Mouse (Mus musculus): ENCODE data around the gene Fer1l5. TPM values are rescaled to one million over a fixed set of nuclear protein-coding genes. Genes with fewer than 3 reads are reported as not detected.
A peak's percentile ranks its signal among the peaks of the same experiment; 100 is the strongest.

Gene Fer1l5
- polyA plus RNA-seq, 1 experiment from 2014 or later: 0.28 TPM

DNA sequence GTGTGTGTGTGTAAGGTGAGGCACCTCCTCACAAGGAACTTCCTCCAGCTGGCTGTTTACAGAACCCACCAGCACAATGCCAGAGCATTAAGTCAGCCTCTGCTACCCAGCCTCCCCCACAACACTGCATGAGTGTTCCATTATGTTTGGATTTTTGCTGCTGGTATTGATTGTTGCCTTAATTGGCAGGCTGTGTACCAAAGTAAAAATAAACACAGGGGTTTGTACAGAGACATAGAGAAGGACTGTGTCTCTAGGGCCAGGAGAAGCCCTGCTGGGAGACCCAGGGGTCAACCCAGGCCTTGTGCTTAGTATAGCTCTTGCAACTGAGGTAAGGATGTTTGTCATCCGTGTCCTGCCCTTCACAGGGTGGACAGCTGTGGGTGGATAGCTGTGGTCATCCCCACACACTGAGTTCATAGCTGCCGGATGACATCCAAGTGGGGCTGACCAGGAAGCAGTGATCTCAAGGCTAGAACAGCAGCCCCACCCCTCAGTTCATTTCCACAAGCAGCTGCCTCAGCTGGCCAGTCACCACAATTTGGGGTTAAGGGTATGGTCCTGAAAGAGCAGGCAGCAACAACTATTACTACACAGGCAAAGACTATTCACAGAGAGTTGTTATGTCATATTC is 97.8 kb downstream of the Fer1l5 start:
- ATAC-seq (replicated peaks; ENCODE audit: low FRiP score, low read depth) (no peak), DNase-seq (ENCODE audit: low spot score) (no peak)
- H3K36me3 ChIP-seq (ENCODE audit: insufficient read depth, low read length): no peaks in the 10 kb centered on the region
- no peak overlapping the region for H3K4me3 ChIP-seq (replicated peaks; ENCODE audit: low read depth, low read length)
- no peaks in the 10 kb centered on the region for H3K27me3 ChIP-seq (ENCODE audit: insufficient read depth, low read length)
- H3K9ac ChIP-seq (ENCODE audit: low read depth, low read length): no peak overlapping the region
- TF ChIP-seq CTCF (IDR thresholded peaks at IDR 0.05; ENCODE audit: low read depth): no peak
- 49% methylated on average over 2 of the region's 2 CpGs for WGBS
- no peaks in the 10 kb centered on the region for H3K9me3 ChIP-seq (replicated peaks; ENCODE audit: low read length)
- H3K4me1 ChIP-seq (replicated peaks; ENCODE audit: insufficient read depth, low read length): peaks cover 22% of the 10 kb centered on the region
- H3K4me2 ChIP-seq (ENCODE audit: low read length): no peak overlapping the region
- H3K27ac ChIP-seq: no peak overlapping the region

DNA sequence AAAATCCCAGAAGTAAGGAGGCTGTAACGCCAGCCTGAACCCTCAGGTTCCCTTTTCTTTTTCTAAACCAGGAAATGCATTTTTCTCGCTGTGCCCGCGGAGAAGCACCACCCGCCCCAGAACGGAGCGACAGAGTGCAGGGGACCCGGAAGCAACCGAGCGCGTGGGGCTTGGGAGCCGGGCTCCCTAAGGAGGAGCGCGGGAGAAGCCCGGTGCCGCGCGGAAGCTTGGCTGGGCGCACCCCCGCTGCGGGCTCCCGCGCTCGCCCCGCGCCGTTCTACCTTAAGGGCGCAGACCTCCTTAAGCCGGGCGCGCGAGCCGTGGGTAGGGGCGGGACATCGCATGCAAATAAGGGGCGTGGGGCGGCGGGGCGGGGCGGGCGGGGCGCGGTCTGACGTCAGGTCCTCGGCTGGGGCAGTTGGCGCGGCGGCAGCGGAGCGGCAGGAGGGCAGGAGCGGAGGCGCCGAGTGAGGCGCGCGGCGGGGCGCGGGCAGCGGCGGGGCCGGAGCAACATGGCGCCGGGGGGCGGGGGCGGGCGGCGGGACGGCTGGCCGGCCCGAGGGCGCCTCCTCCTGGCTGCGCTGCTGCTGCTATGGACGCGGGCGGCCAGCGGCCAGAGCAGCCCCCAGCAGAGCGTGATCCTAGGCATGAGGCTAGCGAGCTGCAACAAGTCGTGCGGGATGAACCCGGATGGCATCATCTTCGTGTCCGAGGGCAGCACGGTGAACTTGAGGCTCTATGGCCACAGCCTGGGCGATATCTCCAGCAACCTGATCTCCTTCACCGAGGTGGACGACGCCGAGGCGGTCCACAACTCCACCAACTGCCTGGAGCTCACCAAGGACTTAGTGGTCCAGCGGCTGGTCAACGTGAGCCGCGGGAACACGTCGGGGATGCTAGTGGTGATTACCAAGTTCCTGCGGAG is 99.4 kb downstream of the Fer1l5 start, which contains the start of gene Cnnm4:
Gene Cnnm4, plus strand, starts transcription at position 440 of the 925 bp plus-strand sequence.
- peak; percentile 40; the same call in 1 of the 2 replicates for TF ChIP-seq CTCF (IDR thresholded peaks at IDR 0.05; ENCODE audit: low read depth)
- H3K9me3 ChIP-seq (replicated peaks; ENCODE audit: low read length): no peaks in the 10 kb centered on the region
- DNase-seq (ENCODE audit: low spot score) (peak; percentile 91), ATAC-seq (replicated peaks; ENCODE audit: low FRiP score, low read depth) (peak; percentile 84)
- peak within 1 kb of the TSS; percentile 70 for H3K27ac ChIP-seq
- peak within 1 kb of the TSS; percentile 86 for H3K4me2 ChIP-seq (ENCODE audit: low read length)
- no peaks in the 10 kb centered on the region for H3K36me3 ChIP-seq (ENCODE audit: insufficient read depth, low read length)
- H3K27me3 ChIP-seq (ENCODE audit: insufficient read depth, low read length): no peaks in the 10 kb centered on the region
- peaks cover 30% of the 10 kb centered on the region for H3K4me1 ChIP-seq (replicated peaks; ENCODE audit: insufficient read depth, low read length)
- peak within 1 kb of the TSS; percentile 71 for H3K9ac ChIP-seq (ENCODE audit: low read depth, low read length)
- peak within 1 kb of the TSS; percentile 70 for H3K4me3 ChIP-seq (replicated peaks; ENCODE audit: low read depth, low read length)
- under 1% methylated on average over 84 of the region's 98 CpGs for WGBS

Small RNAs within 50 kb of the gene (microRNA-seq; reads per million reads assigned to microRNA genes)
- gene Mir6898: not detected

Other genes with a start within 250 kb of the Fer1l5 start
- 41.2 and 42.7 TPM in 2 replicates for gene Uggt1, start 127.6 kb upstream of the Fer1l5 start, polyA plus RNA-seq (2015; fragmentation: Nextera tagmentation; extraction: Ambion mirVana)
- gene Neurl3, start 97.6 kb upstream of the Fer1l5 start, polyA plus RNA-seq (2015; fragmentation: Nextera tagmentation; extraction: Ambion mirVana): 13.3 and 14.1 TPM in 2 replicates
- 6.7 and 7.4 TPM in 2 replicates for gene Arid5a, start 64.6 kb upstream of the Fer1l5 start, polyA plus RNA-seq (2015; fragmentation: Nextera tagmentation; extraction: Ambion mirVana)
- 30.0 and 32.3 TPM in 2 replicates for gene Kansl3, start 3.1 kb upstream of the Fer1l5 start, polyA plus RNA-seq (2015; fragmentation: Nextera tagmentation; extraction: Ambion mirVana)
- 35.9 and 38.3 TPM in 2 replicates for gene Lman2l, start 73.0 kb downstream of the Fer1l5 start, polyA plus RNA-seq (2015; fragmentation: Nextera tagmentation; extraction: Ambion mirVana)
- 9.4 and 10.9 TPM in 2 replicates for gene Cnnm4, start 99.3 kb downstream of the Fer1l5 start, polyA plus RNA-seq (2015; fragmentation: Nextera tagmentation; extraction: Ambion mirVana)
- gene Cnnm3, start 139.6 kb downstream of the Fer1l5 start, polyA plus RNA-seq (2015; fragmentation: Nextera tagmentation; extraction: Ambion mirVana): 3.4 and 3.8 TPM in 2 replicates
- 8.7 and 10.9 TPM in 2 replicates for gene Ankrd23, start 164.6 kb downstream of the Fer1l5 start, polyA plus RNA-seq (2015; fragmentation: Nextera tagmentation; extraction: Ambion mirVana)
- gene Gm42417, start 167.1 kb downstream of the Fer1l5 start, polyA plus RNA-seq (2015; fragmentation: Nextera tagmentation; extraction: Ambion mirVana): not detected in 2 replicates
- 22.0 and 24.6 TPM in 2 replicates for gene Ankrd39, start 175.2 kb downstream of the Fer1l5 start, polyA plus RNA-seq (2015; fragmentation: Nextera tagmentation; extraction: Ambion mirVana)
- gene Sema4c, start 186.1 kb downstream of the Fer1l5 start, polyA plus RNA-seq (2015; fragmentation: Nextera tagmentation; extraction: Ambion mirVana): 13.5 and 14.7 TPM in 2 replicates

Measured in kidney, postnatal 0 days (tissue).